Mouse (Mus musculus) T-helper 17 cell (primary cell): ENCODE data around the gene Lrrc7.

Source experiments
- in situ Hi-C, 2 experiments: fragments of 300-600 bp; cut with MboI, MseI; formaldehyde crosslinking; loops; 1 replicate in 1 of 2; 2 replicates in 1 of 2; pipeline ENCODE4 v1.15.1; 2025; ENCODE audit warnings: high pct_unique_total_duplicates in 2 of 2

Lrrc7 gene

DNA sequence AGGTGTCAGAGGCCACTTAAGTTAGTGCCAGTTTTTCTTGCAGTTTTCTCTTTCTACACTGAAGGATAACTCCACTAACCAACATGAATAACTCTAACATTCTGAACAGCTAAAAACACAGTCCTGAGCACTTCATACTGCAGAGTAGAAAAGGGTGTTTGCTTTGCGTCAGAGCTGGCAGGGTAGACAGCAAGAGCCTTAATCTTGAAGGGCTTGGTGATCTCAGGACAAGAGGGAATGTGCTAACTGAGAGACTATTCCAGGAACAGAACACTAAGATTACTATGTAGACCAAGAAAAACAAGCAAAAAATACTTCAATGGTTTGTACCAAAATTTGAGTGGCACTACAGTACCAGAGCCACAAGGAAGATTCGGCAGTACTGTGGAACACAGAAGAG, 487.0 kb downstream of the Lrrc7 start:
- in situ Hi-C loops, result loop anchor here in 1 of 2 experiments (10.0 kb wide), 1 partner anchor 210 kb away; no protein-coding TSS in a partner anchor

DNA sequence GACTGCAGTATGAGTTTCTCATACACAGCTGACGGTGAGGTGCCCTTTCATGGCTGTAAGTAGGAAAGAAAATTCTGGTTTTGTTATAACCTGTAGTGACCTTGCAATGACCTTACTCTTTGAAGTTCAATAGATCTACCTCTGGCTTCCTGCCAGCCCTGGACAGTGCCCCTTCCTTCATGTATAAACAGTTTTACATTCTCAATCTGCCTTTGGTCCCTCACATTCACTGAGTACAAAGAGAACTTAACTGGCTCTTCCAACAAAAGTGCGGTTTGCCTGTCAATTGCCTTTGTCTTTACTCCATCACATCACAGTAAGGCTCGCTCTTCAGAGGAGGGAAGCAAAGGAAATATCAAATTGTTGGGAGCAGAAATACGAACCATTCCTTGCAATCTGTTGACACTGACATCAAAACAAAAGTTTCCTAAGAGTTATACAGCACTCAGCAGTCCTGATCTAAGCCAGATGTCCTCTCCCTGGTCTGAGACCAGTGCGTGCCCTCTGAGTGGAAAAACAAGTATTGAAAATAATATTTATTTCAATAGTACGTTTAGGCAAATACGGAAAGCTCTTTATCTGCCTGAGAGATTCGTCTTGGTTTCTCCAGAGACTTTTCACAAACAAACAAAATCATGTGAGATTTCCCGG, 493.3 kb downstream of the Lrrc7 start:
- in situ Hi-C loops, result no loop called here

DNA sequence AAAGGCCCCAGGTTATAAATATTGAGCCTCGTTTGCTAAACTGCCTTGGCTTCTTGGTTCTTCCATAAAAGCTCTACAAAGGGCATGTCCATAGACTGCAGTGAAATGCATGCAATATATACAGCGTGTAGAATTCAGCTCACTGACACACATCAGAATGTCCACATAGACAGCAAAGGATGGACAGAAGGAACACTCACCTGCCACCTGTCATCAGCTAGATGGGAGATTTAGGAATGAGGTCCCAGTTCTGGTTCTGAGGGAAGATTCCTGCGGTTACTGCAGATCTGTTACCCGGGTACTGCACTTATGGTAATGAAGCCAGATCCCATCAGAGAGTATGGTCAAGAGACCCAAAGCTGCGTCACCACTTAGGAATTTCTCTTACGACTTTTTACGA, 494.1 kb downstream of the Lrrc7 start:
- in situ Hi-C loops, result no loop called here

DNA sequence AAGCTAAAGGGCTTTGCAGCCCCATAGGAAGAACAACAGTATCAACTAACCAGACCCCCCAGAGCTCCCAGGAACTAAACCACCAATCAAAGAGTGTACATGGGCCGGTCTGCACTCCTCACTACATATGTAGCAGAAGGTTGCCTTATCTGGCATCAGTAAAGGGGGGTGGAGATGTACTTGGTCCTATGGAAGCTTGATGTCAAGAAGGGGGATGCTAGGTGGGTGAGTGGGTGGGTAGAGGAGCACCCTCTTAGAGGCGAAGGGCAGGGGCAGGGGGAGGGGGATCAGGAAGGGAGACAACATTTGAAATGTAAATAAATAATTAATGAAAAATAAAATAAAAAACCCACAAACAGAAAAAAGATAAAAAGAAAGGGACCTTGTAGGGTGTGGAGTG, 496.8 kb downstream of the Lrrc7 start:
- in situ Hi-C loops, result no loop called here

DNA sequence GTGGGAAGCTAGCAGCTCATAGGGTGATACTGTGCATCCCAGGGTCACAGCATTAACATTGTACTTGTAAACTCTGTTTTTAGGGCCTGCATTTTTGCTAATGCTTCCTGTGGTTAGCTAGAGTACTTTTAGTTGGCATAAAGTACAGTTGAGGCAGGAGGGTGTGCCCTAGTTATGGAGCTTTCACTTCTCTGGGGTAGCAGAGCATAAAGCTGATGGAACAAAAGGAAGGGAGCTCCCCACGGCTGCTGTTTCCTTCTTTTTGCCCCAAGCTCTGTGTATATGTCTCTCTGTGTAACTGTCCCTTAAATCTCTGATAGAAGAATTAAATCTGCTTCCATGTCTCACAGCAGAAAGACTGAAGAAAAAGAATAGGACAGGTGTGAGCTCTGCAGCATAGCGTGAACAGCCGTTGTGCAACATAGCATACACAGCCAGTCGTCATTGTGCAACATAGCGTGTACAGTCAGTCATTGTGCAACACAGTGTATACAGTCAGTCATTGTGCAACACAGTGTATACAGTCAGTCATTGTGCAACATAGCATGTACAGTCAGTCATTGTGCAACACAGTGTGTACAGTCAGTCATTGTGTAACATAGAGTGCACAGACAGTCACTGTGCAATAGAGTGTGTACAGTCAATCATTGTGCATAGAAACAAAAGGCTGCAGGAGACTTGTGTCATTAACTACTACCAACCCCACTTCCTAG, 500.1 kb downstream of the Lrrc7 start:
- in situ Hi-C loops, result no loop called here

DNA sequence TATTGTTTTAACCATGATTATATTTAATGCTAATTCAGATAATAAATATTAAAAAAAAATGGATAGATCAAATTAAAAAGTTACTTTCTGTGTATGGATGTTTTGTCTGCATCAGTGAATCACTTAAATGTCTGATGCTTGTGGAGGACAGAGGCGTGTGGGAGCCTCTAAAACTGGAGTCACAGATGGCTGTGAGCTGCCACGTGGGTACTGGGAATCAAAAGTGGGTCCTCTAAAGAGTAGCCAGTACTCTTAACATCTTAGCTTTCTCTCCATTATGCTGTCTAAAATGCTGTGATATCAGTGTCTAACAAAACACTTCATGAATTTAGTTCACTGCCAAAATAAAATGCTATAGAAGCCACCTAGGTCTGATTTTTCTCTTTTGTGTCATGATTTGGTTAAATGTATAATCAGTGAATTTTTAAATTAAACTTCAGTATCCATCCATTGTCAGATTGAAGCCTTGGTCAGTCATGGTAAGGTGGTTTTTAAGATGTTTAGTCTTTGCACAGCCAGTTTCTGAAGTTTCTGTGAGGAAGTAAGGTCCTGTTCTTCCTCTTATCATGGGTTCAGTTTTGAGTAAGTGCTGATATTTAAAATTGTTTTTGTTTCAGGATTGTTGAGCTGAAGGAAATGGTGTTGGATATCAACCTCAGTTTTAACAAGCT, 501.3 kb downstream of the Lrrc7 start:
- in situ Hi-C loops, result no loop called here

DNA sequence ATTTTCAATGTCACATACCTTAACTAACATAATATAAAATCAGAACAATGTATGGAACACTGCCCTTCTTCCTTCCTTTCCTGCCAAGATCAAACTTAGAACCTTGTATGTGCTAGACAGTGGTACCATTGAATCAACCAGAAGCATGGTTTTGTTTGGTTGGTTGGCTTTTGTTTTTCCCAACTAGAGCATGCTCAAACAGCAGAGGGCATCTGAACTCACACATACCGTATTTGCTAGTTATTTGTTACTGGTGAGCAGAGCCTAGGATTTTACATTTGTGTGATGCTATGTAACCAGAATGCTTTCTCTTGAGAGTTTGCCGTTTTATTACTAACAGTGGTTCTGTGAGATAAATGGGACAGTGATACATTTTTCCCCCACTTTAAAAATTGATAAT, 512.5 kb downstream of the Lrrc7 start:
- in situ Hi-C loops, result no loop called here

DNA sequence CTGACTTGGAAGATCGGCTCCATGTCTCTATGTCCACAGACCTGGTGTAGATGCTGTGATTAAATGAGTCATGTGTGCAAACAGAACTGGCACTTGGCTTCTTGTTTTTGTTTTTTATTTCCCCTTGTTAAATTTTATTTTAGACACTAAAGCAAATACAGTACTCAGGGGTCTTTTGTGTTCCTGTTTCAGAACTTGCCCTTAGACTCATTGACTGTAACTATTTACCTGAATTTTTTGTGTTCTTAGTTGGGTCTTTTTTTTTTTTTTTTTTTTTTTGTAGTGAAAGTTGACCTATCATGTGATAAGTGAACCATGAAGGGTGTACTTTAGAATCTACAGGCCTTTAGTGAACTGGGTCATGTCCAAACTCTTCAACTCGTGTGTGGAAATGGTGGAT, 521.3 kb downstream of the Lrrc7 start:
- in situ Hi-C loops, result no loop called here

DNA sequence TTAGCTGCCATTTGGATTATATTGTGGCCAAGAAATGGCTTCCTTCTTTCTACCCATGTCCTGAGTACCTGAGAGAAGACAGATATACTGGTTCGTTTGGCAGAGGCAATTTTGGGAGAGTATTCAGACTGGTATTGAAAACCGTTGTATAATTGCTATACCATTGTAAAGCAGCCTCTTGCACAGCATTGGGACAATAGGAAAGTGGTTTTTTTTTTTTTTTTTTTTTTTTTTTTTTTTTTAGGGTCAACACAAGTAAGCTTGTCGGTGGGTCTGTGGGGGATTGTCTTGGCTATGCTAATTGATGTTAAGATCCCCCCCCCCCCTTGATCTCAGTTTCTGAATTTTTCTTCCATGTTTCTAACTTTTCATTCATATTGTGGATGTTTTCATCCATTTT, 523.9 kb downstream of the Lrrc7 start:
- in situ Hi-C loops, result loop anchor here (5.0 kb wide), 2 partner anchors 86 to 91 kb away; partner anchors contain the start of gene Ankrd13c (in 1 of the 2)

DNA sequence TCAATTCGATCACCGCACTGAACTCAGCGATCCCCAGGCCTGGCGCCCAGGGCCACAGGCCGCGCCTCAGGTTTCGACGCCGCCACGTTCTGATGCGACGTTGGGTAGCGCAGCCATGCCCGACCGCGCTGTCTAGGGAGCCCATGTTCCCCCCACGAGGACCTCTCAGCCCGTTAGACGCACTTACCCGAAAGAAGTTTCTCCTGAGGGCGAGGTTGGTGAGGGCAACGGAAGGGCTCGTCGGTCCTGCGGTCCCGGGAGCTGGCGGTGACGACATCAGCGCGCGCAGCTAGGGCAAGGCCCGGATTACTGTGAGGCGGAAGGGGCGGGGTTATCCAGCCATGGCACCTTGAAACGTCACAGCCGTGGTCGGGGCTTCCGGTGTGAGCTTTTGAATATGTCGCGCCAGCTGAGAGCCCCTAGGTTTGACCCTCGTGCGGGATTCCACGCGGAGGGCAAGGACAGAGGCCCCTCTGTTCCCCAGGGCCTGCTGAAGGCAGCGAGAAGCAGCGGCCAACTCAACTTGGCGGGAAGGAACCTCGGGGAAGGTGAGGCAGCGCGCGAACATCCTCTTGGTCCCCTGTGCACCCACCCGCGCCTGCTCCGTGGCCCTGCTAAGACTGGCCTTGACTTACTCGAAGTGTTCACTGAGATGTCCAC, 525.6 kb downstream of the Lrrc7 start, which contains the start of the genes Srsf11 and Lrrc40:
Srsf11 (minus strand) TSS at position 311 of the 660 bp plus-strand sequence.
Lrrc40 (plus strand) TSS at position 334 of the 660 bp plus-strand sequence.
- in situ Hi-C loops, result loop anchor here (5.0 kb wide), 2 partner anchors 84 to 89 kb away; partner anchors contain the start of gene Ankrd13c (in 1 of the 2)

DNA sequence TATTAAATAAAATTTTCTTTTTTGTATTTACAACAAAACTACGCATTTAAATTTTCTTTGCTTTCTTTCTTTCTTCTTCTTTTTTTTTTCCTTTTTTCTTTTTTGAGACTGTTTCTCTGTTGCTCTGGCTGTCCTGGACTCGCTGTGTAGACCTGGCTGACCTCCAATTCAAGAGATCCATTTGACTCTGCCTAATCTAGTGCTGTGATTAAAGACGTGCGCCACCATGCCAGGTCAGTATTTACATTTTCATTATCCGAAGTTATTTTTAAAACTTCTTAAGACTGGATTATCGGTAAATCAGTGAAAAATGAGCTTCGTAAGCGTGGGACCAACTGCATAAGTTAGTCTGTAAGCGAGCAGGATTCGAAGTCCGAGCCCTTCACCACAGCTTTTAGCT, 526.2 kb downstream of the Lrrc7 start:
- in situ Hi-C loops, result loop anchor here (5.0 kb wide), 2 partner anchors 84 to 89 kb away; partner anchors contain the start of gene Ankrd13c (in 1 of the 2)
